Mouse (Mus musculus) kidney, adult 10 weeks (tissue): Measurements from ENCODE around the gene Baiap2l2. TPM values are rescaled to one million over a fixed set of nuclear protein-coding genes. Genes with fewer than 3 reads are reported as not detected.

ENCODE experiments used
- polyA plus RNA-seq: library from polyadenylated mRNA; stranded (reverse); fragments of 350-450 nt; fragmentation: Illumina TruSeq; extraction: RNeasy Lipid Tissue Mini Kit (QIAGEN cat#74804); gene quantifications from one replicate; pipeline ENCODE4 v1.2.3, GENCODE M21; 2014; ENCODE audit warnings: low read depth, low replicate concordance

The Baiap2l2 gene
- 2.9 TPM for polyA plus RNA-seq

GRCm38 (mm10) chr15:79285399-79285798 is at the start of gene Baiap2l2:
Gene Baiap2l2 (minus strand): TSS chr15:79285537.

GRCm38 (mm10) chr15:79328058-79328938 is 43.0 kb upstream of the Baiap2l2 start, which contains the start of gene Pla2g6:
Gene Pla2g6 (minus strand): TSS chr15:79328390.

GRCm38 (mm10) chr15:79254661-79255060 is 30.7 kb downstream of the Baiap2l2 start, which contains the start of gene Slc16a8:
Gene Slc16a8 (minus strand): TSS chr15:79254761.

GRCm38 (mm10) chr15:79229058-79229821 is 56.1 kb downstream of the Baiap2l2 start, which contains the start of the genes Pick1 and Gm49486:
Gene Pick1 (plus strand): TSS chr15:79229173.
Gene Gm49486 (plus strand): TSS chr15:79229391.

Other genes with a start within 250 kb of the Baiap2l2 start
- gene Galr3, start 243.7 kb downstream of the Baiap2l2 start, polyA plus RNA-seq: not detected
- 1.1 TPM for gene Ankrd54, start 222.6 kb downstream of the Baiap2l2 start, polyA plus RNA-seq
- 82.4 TPM for gene Eif3l, start 210.4 kb downstream of the Baiap2l2 start, polyA plus RNA-seq
- 9.9 TPM for gene Micall1, start 176.6 kb downstream of the Baiap2l2 start, polyA plus RNA-seq
- not detected for gene Polr2f, start 144.5 kb downstream of the Baiap2l2 start, polyA plus RNA-seq
- gene 1700088E04Rik, start 144.3 kb downstream of the Baiap2l2 start, polyA plus RNA-seq: 3.8 TPM
- not detected for gene Sox10, start 120.3 kb downstream of the Baiap2l2 start, polyA plus RNA-seq
- 7.5 TPM for gene Pick1, start 56.4 kb downstream of the Baiap2l2 start, polyA plus RNA-seq
- 1.1 TPM for gene Gm49486, start 56.1 kb downstream of the Baiap2l2 start, polyA plus RNA-seq
- gene Slc16a8, start 30.8 kb downstream of the Baiap2l2 start, polyA plus RNA-seq: not detected
- gene Pla2g6, start 42.9 kb upstream of the Baiap2l2 start, polyA plus RNA-seq: 0.53 TPM
- 0.32 TPM for gene Maff, start 61.1 kb upstream of the Baiap2l2 start, polyA plus RNA-seq
- gene Tmem184b, start 118.0 kb upstream of the Baiap2l2 start, polyA plus RNA-seq: 3.4 TPM
- 3.3 TPM for gene Csnk1e, start 170.0 kb upstream of the Baiap2l2 start, polyA plus RNA-seq
- not detected for gene Kcnj4, start 219.7 kb upstream of the Baiap2l2 start, polyA plus RNA-seq
- gene Kdelr3, start 230.9 kb upstream of the Baiap2l2 start, polyA plus RNA-seq: 2.7 TPM